Mouse (Mus musculus) forelimb bud, embryonic 11.5 days (tissue): ENCODE results near the gene Adcy9.
A peak's percentile ranks its signal among the peaks of the same experiment; 100 is the strongest.
"Not testable (repeated sequence)": the region's sequence is repeated elsewhere in the genome, so short reads cannot be mapped to it uniquely, and the experiment has no call there.

Source experiments
- DNase-seq: peaks from one replicate; pipeline ENCODE4 v3.0.0-alpha.2; 2012; ENCODE audit warnings: low read depth, low spot score

Gene Adcy9

DNA sequence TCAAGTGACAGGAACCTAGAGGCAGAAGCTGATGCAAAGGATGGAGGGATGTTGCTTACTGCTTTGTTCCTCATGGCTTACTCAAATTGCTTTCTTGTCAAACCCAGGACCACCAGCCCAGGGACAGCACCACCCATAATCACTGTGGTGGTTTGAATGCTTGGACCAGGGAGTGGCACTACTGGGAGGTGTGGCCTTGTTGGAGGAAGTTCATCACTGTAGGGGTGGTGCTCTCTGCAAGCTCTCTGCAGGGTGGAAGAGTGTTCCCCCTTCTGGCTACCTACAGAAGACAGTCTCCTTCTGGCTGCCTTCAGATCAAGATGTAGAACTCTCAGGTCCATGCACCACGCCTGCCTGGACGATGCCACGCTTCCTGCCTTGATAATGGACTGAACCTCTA lies 148.0 kb downstream of the Adcy9 start:
- DNase-seq: no peak

DNA sequence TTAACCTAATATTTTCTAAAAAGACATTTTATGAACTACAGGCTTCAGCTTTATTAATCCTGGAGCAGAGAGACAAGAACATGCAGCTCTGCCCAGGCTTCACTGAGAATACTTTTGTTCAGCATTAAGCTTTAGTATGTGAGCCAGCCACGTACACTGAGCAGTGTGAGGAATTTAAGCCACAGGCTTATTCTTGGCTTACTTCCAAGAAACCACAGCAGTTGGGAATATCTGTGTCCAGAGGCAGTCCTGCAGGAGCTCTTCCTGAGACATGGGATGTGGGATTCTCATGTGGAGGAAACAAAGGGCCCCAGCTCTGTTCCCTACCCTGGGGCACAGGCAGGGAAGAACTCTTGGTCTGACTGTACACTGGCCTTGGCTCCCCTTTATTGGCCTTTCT lies 149.4 kb downstream of the Adcy9 start:
- no peak for DNase-seq

DNA sequence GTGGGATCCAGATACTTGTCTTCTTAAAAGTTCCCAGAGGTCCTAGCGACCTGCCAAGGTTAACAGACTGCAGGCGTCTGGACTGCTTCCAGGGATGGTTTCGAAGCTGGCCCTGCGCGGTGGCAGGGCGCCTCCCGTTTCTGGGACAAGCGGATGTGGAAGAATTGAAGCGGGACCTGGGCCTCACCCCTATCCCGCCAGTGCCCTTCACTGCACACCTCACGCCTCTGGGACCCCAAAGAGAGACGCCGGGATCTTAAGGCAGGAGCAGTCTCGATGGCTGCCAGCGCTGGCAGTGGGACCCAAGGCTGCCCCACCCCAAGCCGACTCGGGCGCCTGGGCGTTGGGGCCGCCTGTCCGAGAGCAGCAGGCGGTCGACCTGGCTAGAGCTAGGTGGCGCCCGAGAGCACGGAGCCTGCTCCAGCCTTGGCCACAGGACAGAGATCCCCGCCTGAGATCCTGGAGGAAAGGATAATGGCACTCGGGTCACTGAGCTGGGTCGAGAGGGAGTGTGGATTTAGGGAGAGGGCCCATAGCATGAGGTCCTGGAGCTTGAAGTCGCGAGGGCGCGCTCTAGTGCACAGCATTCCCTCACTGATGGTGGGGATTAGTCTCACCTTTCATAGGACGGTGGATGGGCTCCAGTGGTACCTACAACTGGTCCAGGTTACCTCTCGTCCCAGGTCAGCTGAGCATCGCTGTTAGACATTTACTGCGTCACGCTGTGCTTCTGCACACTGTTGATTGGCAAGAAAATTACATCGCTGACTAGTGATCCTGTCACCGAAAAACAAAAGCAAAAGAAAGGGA lies 152.2 kb downstream of the Adcy9 start:
- peak; percentile 72 for DNase-seq

DNA sequence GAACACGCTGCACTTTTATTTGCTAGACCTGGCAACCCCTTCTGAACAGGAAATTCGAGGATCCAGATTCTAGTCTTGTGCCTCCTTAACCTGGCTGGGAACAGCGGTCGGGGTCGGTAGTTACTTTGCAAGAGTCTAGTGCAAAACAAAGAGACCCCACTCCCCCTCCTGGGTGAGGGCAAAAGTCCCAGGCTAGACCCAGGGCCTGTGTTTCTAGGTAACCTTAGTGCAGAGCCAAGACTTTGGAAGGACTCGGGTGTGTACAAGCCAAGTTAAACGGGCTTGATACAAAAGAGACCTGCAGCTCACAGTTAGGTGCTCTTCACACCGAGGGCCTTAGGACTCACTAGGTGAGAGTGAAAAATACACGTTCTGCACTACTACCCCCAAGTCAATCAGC lies 152.8 kb downstream of the Adcy9 start:
- DNase-seq: no peak

DNA sequence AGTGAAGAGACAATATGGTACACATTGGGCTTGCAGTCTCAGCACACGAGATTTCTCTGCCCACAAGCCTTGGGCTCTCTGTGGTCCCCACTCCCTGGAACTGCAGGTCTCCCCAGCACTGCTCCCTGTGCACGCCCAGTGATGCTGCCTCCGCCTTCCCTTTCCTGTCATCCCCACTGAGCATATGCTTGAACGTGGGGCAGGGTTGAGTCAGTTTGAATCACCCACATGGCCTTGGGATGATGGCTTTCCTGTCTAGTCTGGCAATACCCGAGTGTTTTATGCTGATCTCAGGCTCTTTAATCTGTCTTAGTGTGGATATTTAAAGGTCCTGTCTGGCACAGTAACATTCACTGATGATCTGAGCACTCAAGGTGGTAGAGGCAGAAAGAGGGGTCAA lies 154.9 kb downstream of the Adcy9 start:
- no peak for DNase-seq

DNA sequence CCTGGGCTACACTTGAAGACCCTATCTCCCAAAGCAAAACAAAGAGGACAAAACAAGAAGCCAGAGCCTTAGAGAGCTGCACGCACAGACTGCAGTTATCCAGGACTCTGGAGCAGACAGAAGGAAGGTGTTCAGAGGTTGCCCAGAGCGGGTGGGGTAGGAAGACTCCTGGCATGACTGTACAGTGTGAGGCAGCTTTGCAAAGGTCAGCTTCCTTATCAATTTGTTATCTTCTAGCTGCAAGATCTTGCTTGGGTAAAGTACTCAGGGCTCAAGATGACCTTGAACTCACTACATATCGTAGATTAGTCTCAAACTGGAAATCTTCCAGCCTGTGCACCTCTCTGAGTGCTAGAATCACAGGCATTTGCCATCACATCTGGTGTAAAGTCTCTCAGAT lies 156.8 kb downstream of the Adcy9 start:
- no peak for DNase-seq

DNA sequence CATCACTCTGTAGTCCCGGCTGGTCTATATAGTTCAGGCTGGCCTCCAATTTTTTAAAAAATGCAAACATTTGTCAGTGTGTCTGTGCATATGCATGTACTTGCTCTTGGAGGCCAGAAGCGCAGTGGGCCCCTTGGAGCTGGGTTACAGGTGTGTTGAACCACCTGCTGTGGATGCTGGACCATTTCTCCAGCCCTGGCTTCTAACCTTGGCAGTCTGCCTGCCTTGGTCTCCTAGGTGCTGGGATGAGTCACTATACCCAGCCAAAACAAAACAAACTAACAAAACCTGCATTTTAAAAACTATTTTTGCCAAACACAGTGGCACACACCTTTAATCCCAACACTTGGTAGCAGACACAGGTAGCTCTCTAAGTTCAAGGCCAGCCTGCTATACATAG lies 162.8 kb downstream of the Adcy9 start:
- no peak for DNase-seq

DNA sequence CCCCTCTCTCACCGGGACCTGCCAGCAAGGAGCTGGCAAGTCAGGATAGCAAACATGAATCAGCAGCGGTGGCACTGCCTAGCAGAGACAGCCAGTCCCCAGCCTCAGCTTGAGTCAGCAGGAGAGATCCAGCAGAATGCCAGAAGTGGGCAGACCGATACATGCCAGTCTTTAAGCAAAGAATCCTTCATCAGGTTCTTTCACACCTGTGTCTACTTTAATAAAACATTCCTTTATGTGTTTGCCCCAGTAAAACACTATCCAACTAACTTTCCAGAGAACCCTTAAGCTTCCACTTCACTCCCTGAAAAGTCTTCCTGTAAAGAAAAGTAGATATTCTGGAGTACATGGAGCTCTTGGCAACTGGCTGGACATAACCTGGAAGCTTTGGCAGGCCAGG lies 171.5 kb downstream of the Adcy9 start:
- DNase-seq: no peak

DNA sequence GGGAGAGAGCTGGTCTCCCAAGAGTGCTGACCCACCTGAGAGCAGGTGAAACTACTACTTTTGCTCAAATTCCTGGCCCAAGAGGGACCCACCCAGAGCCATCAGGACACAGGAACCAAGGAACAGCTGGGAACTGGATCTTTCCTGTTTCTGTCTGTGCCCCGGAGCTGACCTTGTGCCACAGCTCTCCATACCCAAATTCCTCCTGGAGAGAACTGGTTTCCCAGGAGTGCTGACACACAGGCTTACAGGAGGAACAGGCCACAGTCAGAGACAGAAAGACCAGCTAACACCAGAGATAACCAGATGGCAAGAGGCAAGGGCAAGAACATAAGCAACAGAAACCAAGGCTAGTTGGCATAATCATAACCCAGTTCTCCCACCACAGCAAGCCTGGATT lies 175.1 kb downstream of the Adcy9 start:
- not testable (repeated sequence) for DNase-seq
